Mouse (Mus musculus): ENCODE measurements around the gene Atg101. TPM values are rescaled to one million over a fixed set of nuclear protein-coding genes. Genes with fewer than 3 reads are reported as not detected.

Gene Atg101
- polyA plus RNA-seq, 1 experiment from 2014 or later = 69.7 TPM

DNA sequence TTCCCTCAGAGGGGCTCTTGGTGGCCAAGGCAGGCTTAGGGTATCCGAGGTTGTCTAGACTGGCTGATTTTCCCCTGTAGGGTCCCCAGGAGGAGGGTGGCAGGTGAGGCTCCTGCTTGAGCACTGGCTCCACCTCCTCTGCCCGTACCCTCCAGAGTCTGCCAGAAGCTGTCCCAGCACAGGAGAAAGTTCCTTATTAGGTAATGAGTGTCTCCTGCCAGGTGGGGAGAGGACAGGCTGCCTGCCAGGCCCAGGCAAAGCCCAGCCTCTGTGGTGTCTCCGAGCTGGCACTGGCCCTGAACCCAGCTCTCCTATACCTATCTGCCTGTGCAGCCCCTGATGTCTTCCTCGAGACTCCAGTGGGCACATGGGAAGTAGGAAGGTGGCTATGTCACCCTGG lies 48.3 kb downstream of the Atg101 start:
- H3K36me3 ChIP-seq = no peaks in the 10 kb centered on the region
- 52% methylated on average over 4 of the region's 4 CpGs for WGBS
- H3K9me3 ChIP-seq = no peaks in the 10 kb centered on the region
- no peak overlapping the region for H3K9ac ChIP-seq
- H3K4me1 ChIP-seq = peaks cover 44% of the 10 kb centered on the region
- H3K27me3 ChIP-seq = peaks cover 6% of the 10 kb centered on the region; the same call in 1 of the 2 replicates
- H3K4me3 ChIP-seq = no peak overlapping the region
- H3K27ac ChIP-seq = peak overlapping the region; percentile 74; the same call in 1 of the 2 replicates
- no peak for ATAC-seq (ENCODE audit: insufficient number of reproducible peaks, low FRiP score, low TSS enrichment, low read depth)
- no peak overlapping the region for H3K4me2 ChIP-seq

DNA sequence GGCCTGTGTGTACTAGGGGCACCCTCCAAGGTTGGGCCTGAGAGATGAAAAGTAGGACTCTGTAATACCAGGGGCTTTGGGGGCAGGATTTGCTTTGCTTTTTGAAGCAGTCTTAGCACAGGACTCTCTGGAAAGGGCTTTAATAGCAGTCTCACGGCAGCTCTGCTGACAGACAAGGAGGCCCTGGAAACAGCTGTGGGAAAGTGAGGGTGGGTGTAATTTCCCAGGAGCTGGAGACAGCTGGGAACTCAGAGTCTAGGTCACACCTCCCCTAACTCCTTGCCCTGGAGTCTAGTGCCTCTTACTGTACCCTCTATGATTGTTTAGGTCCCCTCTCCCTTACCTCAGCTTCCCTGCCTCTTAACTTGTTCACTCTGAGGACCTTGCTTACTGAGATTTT lies 49.1 kb downstream of the Atg101 start:
- H3K9me3 ChIP-seq = no peaks in the 10 kb centered on the region
- no peak overlapping the region for H3K4me3 ChIP-seq
- peak overlapping the region; percentile 74 for H3K27ac ChIP-seq
- WGBS = 0% methylated on average over 1 of the region's 1 CpGs
- no peak for ATAC-seq (ENCODE audit: insufficient number of reproducible peaks, low FRiP score, low TSS enrichment, low read depth)
- H3K4me2 ChIP-seq = no peak overlapping the region
- H3K27me3 ChIP-seq = peaks cover 6% of the 10 kb centered on the region; the same call in 1 of the 2 replicates
- H3K9ac ChIP-seq = no peak overlapping the region
- peaks cover 46% of the 10 kb centered on the region for H3K4me1 ChIP-seq
- H3K36me3 ChIP-seq = no peaks in the 10 kb centered on the region

DNA sequence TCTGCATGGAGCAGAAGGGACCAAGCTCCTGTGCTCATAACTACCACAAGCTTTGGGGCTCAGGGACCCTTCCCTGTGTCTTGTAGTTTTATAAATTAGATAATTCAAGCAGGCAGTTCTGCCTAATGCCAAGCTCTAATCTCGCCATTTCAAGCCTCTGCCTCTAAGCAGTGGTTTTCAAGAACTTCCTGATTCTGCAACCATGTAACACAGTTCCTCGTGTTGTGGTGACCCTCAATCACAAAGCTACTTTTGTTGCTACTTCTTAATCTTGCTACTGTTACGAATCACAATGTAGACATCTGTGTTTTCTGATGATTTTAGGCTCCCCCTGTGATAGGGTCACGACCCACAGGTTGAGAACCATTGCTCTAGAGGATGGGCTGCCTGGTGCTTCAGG lies 49.6 kb downstream of the Atg101 start:
- Histone ChIP-seq H3K27ac (peak overlapping the region; percentile 74), H3K9ac (no peak overlapping the region), H3K4me3 (no peak overlapping the region), H3K36me3 (no peaks in the 10 kb centered on the region), H3K4me1 (peaks cover 50% of the 10 kb centered on the region), H3K4me2 (no peak overlapping the region), H3K9me3 (no peaks in the 10 kb centered on the region), H3K27me3 (peaks cover 6% of the 10 kb centered on the region; the same call in 1 of the 2 replicates)
- 55% methylated on average over 4 of the region's 4 CpGs for WGBS
- no peak for ATAC-seq (ENCODE audit: insufficient number of reproducible peaks, low FRiP score, low TSS enrichment, low read depth)

DNA sequence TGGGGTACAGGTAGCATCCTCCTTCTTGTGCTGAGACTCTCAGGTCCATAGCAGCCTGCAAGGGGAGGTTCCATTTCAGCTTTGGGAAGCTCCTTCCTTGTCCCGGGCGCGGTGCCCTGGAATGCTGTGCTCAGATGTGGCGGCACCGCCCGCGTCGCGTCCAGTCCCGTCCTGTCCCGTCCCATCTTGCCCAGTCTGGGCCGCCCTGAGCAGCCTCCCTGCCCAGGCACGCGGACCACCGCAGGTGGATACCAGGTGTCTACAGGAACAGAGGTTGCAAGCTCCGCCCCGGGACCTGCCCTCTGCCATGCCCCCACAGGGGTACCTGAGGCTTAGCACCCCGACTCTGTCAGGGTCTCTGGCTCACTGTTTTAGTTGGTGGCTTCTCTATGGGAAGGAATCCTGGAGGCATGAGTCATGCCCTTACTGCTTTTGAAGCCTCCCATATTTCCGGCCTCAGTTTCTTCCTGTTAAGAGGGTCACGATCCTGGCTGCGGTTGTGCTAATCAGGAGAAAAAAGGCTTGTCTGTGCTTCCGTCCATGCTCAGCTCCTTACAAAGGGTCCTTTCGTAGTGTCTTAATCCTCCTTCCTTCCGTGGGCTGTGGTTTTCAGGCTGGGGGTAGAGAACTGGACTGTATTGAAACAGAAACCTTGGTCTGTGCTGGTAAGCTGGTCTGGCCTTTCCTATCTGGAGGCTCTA lies 52.6 kb downstream of the Atg101 start:
- peak; percentile 46; the same call in 1 of the 2 replicates for ATAC-seq (ENCODE audit: insufficient number of reproducible peaks, low FRiP score, low TSS enrichment, low read depth)
- peak overlapping the region; percentile 72 for H3K27ac ChIP-seq
- H3K4me1 ChIP-seq = peaks cover 37% of the 10 kb centered on the region
- 41% methylated on average over 24 of the region's 24 CpGs for WGBS
- 0 out of 2 replicates have a peak overlapping the region, but pooled peaks have one; percentile 14 for H3K4me2 ChIP-seq
- no peaks in the 10 kb centered on the region for H3K36me3 ChIP-seq
- no peak overlapping the region for H3K4me3 ChIP-seq
- no peaks in the 10 kb centered on the region for H3K9me3 ChIP-seq
- 0 out of 2 replicates have a peak overlapping the region, but pooled peaks have one; percentile 3 for H3K9ac ChIP-seq
- H3K27me3 ChIP-seq = peaks cover 6% of the 10 kb centered on the region; the same call in 1 of the 2 replicates

DNA sequence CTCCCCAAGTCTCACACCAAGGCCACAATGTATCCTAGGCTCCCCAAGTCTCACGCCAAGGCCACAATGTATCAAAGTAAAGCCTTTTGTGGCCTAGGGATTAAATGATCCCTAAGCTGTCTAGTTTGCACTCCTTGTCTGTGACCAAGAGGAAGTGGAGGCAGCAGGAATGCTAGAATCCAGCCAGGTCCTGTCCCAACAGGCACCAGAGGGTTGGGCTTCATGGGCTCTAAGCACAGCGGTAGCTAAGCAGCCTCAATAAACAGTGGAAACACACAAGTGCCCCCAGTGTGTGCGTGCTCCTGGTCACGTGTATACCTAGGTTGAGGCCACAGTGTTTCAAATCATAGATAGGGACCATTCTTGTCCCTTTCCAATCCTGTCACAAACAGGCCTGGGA lies 54.3 kb downstream of the Atg101 start:
- Histone ChIP-seq H3K4me1 (peaks cover 20% of the 10 kb centered on the region), H3K4me2 (no peak overlapping the region), H3K36me3 (no peaks in the 10 kb centered on the region), H3K9ac (no peak overlapping the region), H3K4me3 (no peak overlapping the region), H3K27ac (peak overlapping the region; percentile 43; the same call in 1 of the 2 replicates), H3K27me3 (peaks cover 6% of the 10 kb centered on the region; the same call in 1 of the 2 replicates), H3K9me3 (no peaks in the 10 kb centered on the region)
- no peak for ATAC-seq (ENCODE audit: insufficient number of reproducible peaks, low FRiP score, low TSS enrichment, low read depth)
- WGBS = 55% methylated on average over 4 of the region's 4 CpGs

DNA sequence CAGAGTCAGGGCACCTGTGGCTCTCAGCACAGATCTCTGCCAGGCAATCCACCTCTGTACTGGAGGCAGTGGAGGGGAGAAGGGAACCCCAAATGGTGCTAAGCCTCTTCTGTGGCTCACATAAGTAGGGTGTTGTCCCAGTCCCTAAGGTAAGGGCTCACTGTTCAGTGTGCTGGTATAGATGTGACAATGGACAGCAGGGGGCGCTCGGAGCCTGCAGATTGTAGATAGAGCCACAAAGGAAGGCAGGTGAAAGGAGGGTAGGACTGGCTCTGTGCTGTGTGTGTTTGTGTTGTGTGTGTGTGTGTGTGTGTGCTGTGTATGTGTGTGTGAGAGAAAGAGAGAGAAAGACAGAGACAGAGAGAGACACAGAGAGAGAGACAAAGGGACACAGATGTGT lies 55.5 kb downstream of the Atg101 start:
- no peak overlapping the region for H3K4me3 ChIP-seq
- no peak overlapping the region for H3K27ac ChIP-seq
- H3K9me3 ChIP-seq = no peaks in the 10 kb centered on the region
- H3K27me3 ChIP-seq = peaks cover 6% of the 10 kb centered on the region; the same call in 1 of the 2 replicates
- H3K4me1 ChIP-seq = peaks cover 20% of the 10 kb centered on the region
- ATAC-seq (ENCODE audit: insufficient number of reproducible peaks, low FRiP score, low TSS enrichment, low read depth) = peak; percentile 24; the same call in 1 of the 2 replicates
- 0% methylated on average over 2 of the region's 2 CpGs for WGBS
- no peak overlapping the region for H3K4me2 ChIP-seq
- no peak overlapping the region for H3K9ac ChIP-seq
- no peaks in the 10 kb centered on the region for H3K36me3 ChIP-seq

Other genes starting within 250 kb of the Atg101 start
- not detected in 2 replicates for gene Gm47841, start 236.9 kb upstream of the Atg101 start, polyA plus RNA-seq (2015; fragmentation: Nextera tagmentation; extraction: Ambion mirVana)
- gene Fignl2, start 205.7 kb upstream of the Atg101 start, polyA plus RNA-seq (2015; fragmentation: Nextera tagmentation; extraction: Ambion mirVana) = 0.09 and 0.12 TPM in 2 replicates
- gene Ankrd33, start 168.5 kb upstream of the Atg101 start, polyA plus RNA-seq (2015; fragmentation: Nextera tagmentation; extraction: Ambion mirVana) = not detected in 2 replicates
- 16.3 and 17.7 TPM in 2 replicates for gene Acvrl1, start 155.8 kb upstream of the Atg101 start, polyA plus RNA-seq (2015; fragmentation: Nextera tagmentation; extraction: Ambion mirVana)
- 8.4 and 10.9 TPM in 2 replicates for gene Acvr1b, start 110.2 kb upstream of the Atg101 start, polyA plus RNA-seq (2015; fragmentation: Nextera tagmentation; extraction: Ambion mirVana)
- 5.3 and 7.2 TPM in 2 replicates for gene Grasp, start 60.1 kb upstream of the Atg101 start, polyA plus RNA-seq (2015; fragmentation: Nextera tagmentation; extraction: Ambion mirVana)
- gene Nr4a1, start 30.0 kb upstream of the Atg101 start, polyA plus RNA-seq (2015; fragmentation: Nextera tagmentation; extraction: Ambion mirVana) = 14.7 and 18.4 TPM in 2 replicates
- gene 6030408B16Rik, start 8.9 kb downstream of the Atg101 start, polyA plus RNA-seq (2015; fragmentation: Nextera tagmentation; extraction: Ambion mirVana) = 0.50 and 0.84 TPM in 2 replicates
- 22.6 and 25.3 TPM in 2 replicates for gene Krt80, start 85.9 kb downstream of the Atg101 start, polyA plus RNA-seq (2015; fragmentation: Nextera tagmentation; extraction: Ambion mirVana)
- 162 and 164 TPM in 2 replicates for gene Krt7, start 126.8 kb downstream of the Atg101 start, polyA plus RNA-seq (2015; fragmentation: Nextera tagmentation; extraction: Ambion mirVana)
- gene Krt87, start 154.5 kb downstream of the Atg101 start, polyA plus RNA-seq (2015; fragmentation: Nextera tagmentation; extraction: Ambion mirVana) = 3.0 and 3.6 TPM in 2 replicates
- not detected in 2 replicates for gene Krt88, start 163.5 kb downstream of the Atg101 start, polyA plus RNA-seq (2015; fragmentation: Nextera tagmentation; extraction: Ambion mirVana)
- 0.35 and 1.3 TPM in 2 replicates for gene Krt81, start 179.5 kb downstream of the Atg101 start, polyA plus RNA-seq (2015; fragmentation: Nextera tagmentation; extraction: Ambion mirVana)
- 0.27 and 0.28 TPM in 2 replicates for gene Krt86, start 189.2 kb downstream of the Atg101 start, polyA plus RNA-seq (2015; fragmentation: Nextera tagmentation; extraction: Ambion mirVana)
- 0.58 and 1.7 TPM in 2 replicates for gene Krt83, start 207.2 kb downstream of the Atg101 start, polyA plus RNA-seq (2015; fragmentation: Nextera tagmentation; extraction: Ambion mirVana)
- gene Gm49425, start 233.0 kb downstream of the Atg101 start, polyA plus RNA-seq (2015; fragmentation: Nextera tagmentation; extraction: Ambion mirVana) = 4.4 and 6.7 TPM in 2 replicates
- 54.7 and 75.1 TPM in 2 replicates for gene Krt84, start 248.5 kb downstream of the Atg101 start, polyA plus RNA-seq (2015; fragmentation: Nextera tagmentation; extraction: Ambion mirVana)

Measured in limb, embryonic 15.5 days (tissue).